Mouse (Mus musculus) layer of hippocampus, adult 2 months (tissue): ENCODE measurements at regions not wholly inside any gene's neighbourhood (a gene's known extent, or its start where the extent isn't known, plus 50 kb on each side); places are given as distances from the start of the nearest gene placed in this dataset.
A peak's percentile ranks its signal among the peaks of the same experiment; 100 is the strongest.

Source experiments
- DNase-seq, 2 experiments: peaks; one replicate each; pipeline ENCODE4 v3.0.0; 2022; ENCODE audit warnings: low spot score in 2 of 2
- H3K27ac ChIP-seq: fragments of 200-600 bp; 2 replicates; pipeline ENCODE4 v1.8.1; 2022
- H3K4me3 ChIP-seq: fragments of 200-600 bp; 2 replicates; pipeline ENCODE4 v1.8.1; 2022; ENCODE audit warnings: mild to moderate bottlenecking
- CTCF ChIP-seq: fragments of 200-600 bp; conservative IDR thresholded peaks from 2 replicates; pipeline ENCODE4 v1.8.1; 2022; ENCODE audit warnings: antibody characterized with exemption, mild to moderate bottlenecking, moderate library complexity

DNA sequence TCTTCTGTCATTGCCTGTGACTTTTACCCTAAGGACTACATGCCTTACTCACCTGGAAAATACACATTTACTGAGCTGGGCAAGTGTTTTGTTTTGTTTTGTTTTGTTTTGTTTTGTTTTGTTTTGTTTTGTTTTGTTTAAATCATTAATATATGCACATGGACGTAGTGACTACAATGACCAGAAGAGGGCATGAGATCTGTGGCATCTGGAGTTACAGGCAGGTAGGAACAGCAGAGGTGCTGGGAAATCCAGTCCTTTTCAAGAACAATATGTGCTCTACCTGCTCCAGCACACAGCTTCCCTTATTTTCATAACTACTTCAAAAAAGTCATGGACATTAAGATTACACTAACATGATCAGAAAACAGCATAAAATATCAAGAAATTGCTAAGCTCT lies 324.4 kb upstream of the Thbs1 start:
- no peak for DNase-seq
- TF ChIP-seq CTCF = peak; percentile 44
- Histone ChIP-seq H3K4me3 (no peak overlapping the region), H3K27ac (no peak overlapping the region)

DNA sequence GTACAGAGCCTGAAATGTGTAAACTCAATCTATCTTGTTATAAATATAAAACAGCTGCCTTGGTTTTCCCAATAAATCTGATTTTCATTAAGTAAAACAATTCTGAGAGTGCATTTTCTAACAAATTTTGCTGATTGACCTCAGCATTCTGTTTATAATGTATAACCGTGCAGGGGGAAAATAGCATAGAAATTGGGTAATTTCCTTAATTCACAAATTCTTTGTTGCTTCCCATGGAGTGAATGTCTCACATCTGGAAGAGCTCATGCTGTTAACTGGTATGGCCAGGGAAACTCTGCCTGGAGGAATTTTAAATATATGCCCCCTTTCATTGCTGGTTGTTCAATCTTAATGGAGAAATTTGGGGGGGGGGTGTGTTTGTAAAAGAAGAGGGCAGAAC lies 317.4 kb upstream of the Thbs1 start:
- H3K27ac ChIP-seq = no peak overlapping the region
- no peak for TF ChIP-seq CTCF

DNA sequence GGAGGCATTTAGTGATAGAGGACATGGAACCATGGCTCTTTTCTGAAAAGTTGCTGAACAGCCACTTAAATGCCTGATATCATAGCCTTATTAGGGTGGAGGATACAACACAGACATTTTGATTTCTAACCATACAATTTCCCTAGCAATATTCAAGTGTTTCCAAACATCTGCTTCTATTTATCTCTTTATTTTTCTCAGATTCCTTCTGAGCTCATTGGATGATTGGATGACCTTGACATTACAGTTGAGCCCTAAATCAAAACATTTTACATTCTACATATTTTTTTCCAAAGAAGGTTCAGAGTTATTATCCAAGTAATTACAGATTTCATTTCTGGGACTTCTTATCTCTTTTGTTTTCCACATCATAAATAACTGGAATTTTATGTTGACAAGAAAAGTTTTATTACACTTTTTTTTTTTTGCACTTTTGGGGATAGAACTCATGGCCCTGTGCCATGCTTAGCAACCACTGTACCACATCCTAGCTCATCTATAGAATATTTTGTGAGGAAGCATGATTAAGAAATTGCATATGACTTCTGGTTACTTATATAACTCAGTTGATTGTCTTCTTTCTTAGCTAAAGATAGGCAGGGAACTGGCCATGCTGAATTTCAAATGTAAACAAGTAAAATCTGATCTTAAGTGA lies 309.6 kb upstream of the Thbs1 start:
- TF ChIP-seq CTCF = no peak
- Histone ChIP-seq H3K4me3 (no peak overlapping the region), H3K27ac (no peak overlapping the region)
- DNase-seq = no peak

More for the DNA sequence above, 317.4 kb upstream of the Thbs1 start:
- H3K4me3 ChIP-seq = no peak overlapping the region
- DNase-seq = no peak

DNA sequence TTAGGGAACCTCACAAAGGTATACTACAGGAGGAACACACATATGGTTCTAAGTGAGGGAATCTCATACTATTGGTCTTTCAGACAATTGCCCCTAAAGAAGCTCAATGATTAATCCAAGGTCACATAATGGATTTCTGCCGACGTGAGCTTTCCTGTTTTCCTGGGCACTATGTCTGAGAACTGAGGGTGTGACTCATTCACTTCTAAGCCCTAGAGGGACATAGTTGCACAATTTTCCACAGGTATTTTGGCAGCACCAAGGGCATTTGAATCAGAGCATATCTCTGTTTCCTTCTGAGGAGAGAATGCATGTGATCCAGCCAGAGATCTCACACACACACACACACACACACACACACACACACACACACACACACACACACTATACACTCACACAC lies 309.0 kb upstream of the Thbs1 start:
- no peak for TF ChIP-seq CTCF
- H3K27ac ChIP-seq = no peak overlapping the region
- H3K4me3 ChIP-seq = no peak overlapping the region
- no peak for DNase-seq

DNA sequence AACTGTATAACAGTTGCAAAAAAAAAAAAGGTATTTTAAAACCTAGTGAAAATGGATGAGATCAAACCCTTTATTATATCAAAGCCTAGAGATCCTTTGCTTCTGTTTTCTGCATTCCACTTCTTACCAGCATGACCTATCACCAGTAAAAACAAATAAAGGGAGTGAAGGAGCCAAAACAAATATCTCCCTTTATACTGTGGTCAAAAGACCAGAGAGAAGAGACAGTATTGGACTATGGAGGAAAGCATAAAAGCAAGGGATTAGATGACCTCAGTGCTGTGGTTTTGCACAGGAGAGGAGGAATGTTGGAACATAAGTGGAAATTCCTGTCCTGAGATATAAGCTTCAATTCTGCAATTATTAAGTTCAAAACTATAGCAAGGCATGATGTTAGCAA lies 307.0 kb upstream of the Thbs1 start:
- no peak for TF ChIP-seq CTCF
- no peak overlapping the region for H3K27ac ChIP-seq
- no peak for DNase-seq
- no peak overlapping the region for H3K4me3 ChIP-seq

DNA sequence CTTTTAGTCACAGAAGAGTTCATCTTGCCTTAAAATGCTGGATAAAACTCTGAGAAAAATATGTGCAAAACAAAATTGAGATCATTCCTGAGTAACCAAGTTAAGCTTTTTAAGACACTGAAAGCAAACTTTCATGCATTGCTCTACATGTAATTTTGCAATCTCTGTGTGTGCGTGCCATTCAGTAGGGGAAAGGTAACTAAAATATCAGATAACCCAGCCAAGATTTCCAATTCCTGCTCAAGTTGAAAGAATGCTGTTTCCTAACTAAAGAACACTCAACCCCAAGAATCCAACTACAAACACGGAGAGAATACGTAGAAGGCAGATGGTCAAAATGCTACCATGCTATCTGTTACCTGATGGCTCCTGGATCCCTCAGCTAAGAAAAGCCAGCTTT lies 304.6 kb upstream of the Thbs1 start:
- Histone ChIP-seq H3K4me3 (no peak overlapping the region), H3K27ac (no peak overlapping the region)
- no peak for TF ChIP-seq CTCF
- DNase-seq = no peak

DNA sequence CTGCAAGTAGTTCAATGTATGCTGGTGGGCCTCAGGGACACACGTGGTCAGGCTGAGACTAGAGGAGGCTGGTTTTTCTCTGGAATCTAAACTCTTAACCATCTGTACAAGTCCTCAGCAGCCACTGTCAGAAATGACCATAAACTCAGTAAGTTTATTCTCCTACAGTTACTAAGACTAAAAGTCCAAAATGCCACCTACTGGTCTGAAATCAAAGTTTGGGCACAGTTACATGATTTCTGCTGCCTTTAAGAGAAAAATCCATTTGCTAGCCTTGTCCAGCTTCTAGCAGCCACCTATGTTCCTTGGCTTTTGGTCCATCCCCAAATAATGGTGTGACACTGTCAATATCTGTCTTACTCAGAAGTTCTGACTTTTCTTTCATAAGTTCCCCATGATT lies 300.2 kb upstream of the Thbs1 start:
- DNase-seq = no peak
- no peak overlapping the region for H3K27ac ChIP-seq
- no peak overlapping the region for H3K4me3 ChIP-seq
- peak; percentile 29 for TF ChIP-seq CTCF

DNA sequence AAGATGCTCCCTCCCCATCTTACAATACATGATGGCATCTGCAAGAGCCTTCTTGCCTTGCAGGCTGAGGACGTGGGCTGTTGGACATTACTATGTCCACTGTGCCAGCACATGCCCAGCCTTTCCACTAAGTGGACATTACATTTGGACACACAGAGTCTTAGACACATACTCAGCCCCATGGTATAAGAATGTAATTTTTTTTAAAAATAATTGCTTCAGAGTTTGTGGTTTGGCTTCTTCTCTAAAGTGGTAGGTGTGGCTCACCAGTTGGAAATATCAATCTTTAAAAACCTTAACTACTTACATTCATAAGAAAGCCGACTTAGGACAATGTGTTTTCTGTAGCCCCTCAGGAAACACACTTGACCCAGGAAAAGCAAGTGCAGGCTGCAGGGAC lies 299.7 kb upstream of the Thbs1 start:
- TF ChIP-seq CTCF = no peak
- no peak for DNase-seq
- no peak overlapping the region for H3K27ac ChIP-seq
- no peak overlapping the region for H3K4me3 ChIP-seq

DNA sequence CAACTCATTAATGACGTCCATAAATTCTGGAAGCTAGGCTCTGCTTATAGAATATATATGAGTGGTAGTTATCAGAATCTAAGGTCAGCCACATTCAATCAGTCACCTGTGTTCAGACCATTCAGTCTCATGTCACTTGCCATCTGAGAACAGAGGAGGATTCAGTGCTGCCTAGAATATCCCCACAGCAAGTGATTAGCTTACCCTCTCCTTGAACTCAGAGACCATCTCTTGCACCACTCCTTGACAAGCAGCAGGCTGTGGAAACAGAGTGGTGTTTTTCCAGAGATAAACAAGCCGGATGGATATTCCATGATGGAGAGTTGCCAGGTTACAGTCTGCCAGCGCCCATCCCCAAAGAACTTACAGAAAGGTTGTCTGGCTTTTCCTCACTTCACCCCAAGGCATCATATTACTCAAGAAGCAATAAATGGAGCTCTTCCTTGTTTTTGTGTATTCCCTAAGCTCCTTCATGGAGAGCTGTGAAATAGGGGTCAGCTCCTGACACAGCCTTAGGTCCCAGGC lies 291.9 kb upstream of the Thbs1 start:
- H3K4me3 ChIP-seq = no peak overlapping the region
- no peak for TF ChIP-seq CTCF
- no peak overlapping the region for H3K27ac ChIP-seq
- DNase-seq = no peak

DNA sequence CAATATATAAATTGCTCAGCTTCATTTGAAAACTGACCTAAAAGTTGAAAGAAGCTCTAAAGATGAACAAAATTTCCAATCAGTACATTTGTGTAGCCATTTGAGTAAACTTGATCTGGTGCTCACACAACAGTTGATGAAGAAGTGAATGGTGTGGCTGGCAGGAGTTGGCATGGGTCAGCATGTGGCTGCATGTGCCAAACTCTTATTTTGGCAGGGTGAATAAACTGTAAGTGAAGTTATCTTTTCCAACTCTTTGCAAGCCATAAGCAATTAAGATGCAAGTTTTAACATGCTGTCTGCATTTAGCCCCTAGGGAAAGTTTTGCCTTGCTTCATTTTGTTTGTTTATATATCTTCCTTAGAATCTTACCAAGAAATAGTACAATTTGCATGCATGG lies 291.0 kb upstream of the Thbs1 start:
- Histone ChIP-seq H3K4me3 (no peak overlapping the region), H3K27ac (no peak overlapping the region)
- TF ChIP-seq CTCF = no peak
- no peak for DNase-seq

DNA sequence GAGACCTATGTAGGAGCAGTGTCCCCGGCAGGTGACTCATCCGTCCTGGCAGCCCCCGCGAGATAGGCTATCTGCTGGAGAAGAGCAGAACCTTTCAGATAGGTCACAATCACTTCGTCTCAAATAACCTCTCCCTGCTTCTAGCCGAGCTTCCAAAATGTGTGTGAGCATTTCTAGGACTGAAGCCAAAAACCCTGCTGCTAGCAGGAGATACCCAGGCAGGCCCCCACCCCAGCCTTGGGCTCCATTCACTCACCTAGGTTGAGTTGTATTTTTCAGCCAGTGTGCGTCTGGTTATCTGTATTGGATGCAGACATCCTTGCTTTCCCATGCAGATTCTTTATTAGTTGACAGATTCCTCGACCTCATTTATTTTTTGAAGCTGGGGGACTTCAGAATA lies 286.6 kb upstream of the Thbs1 start:
- TF ChIP-seq CTCF = no peak
- Histone ChIP-seq H3K4me3 (no peak overlapping the region), H3K27ac (no peak overlapping the region)
- no peak for DNase-seq

DNA sequence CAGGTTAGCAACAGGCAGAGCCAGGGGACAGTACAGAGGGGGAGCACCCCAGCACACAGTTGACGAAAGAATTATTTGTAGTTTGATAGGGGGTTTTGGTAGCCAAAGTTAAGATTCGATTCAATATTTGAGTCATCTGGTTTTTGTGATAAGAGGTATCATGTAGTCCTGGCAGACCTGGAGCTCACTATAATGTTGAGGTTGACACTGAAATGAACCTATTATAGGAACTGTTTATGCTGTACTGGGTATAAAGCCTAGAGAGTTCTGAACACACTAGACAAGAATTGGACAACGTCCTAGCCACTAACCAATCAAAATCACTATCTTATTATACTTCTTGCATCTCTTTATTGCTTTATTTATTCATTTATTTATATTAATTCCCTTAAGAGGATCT lies 284.4 kb upstream of the Thbs1 start:
- Histone ChIP-seq H3K4me3 (no peak overlapping the region), H3K27ac (no peak overlapping the region)
- no peak for DNase-seq
- no peak for TF ChIP-seq CTCF

DNA sequence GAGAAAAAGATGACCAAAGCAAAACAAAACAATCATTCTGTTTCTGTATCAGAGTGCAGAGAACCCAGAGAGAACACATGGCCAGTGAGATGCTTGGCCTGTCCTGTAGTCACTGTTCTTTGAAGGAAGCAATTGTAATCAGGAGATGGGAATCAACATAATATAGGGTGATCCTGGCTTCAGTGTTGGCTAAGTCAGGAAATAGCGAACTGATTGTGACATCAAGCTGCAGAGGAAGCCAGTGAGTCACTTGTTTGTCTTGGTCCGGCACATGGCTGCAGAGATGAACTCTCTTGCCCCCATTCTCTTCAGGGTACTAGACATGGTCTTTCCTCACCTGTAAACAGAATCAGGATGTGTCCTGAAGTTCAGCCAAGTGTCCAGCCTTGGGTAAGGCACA lies 273.3 kb upstream of the Thbs1 start:
- no peak overlapping the region for H3K4me3 ChIP-seq
- H3K27ac ChIP-seq = no peak overlapping the region
- DNase-seq = no peak
- TF ChIP-seq CTCF = no peak

DNA sequence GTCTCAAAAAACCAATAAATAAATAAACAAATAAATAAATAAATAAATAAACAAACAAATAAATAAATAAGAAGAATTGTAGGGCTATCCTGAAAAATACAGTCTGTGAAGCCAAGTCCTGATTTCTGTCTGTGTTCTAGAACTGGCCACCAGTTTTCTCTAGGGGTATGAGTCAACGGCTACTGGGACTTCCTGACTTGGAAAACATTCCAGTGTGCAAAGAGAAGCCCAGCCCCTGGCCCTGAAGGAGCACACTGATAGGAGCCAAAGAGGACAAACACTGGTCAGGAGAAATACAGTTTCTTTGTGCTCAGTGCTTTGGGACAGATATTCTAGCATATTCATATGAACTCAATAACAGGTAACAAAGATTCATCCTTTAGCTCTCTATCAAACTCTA lies 271.3 kb upstream of the Thbs1 start:
- no peak for DNase-seq

More for the DNA sequence above, 271.3 kb upstream of the Thbs1 start:
- H3K4me3 ChIP-seq = no peak overlapping the region
- no peak for TF ChIP-seq CTCF
- no peak overlapping the region for H3K27ac ChIP-seq
